8 mouse cellular contexts compared by ENCODE assay signal in the genomic region with DNA sequence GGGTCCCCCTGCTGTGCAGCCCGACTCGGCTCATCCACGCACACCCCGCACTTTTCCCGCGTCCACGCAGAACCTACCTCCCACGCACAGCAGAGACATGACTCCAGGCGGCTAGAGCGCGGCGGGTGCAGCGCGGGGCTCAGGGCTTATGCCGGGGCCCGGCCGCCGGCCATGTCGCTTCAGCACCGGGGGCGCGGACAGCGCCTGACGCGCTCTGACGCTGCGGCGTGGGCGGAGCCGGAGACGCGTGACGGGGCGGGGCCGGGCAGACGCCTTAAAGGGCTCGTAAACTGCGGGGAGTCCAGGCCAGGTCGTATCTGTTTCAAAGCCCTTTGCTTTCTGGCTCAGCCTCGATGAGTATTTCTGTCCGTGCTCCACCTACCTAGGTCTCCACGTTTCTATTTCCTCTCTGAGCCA. TPM values are rescaled to one million over a fixed set of nuclear protein-coding genes. Genes with fewer than 3 reads are reported as not detected.
A peak's percentile ranks its signal among the peaks of the same experiment; 100 is the strongest.
DNase-seq lines count a peak whose midpoint lies in the region; ATAC-seq lines count a peak whose summit lies in the region.

A gene (minus strand): TSS at position 209 of the 417 bp plus-strand sequence.

- H3K27me3 ChIP-seq in embryonic facial prominence, embryonic 13.5 days = peaks cover 57% of the 10 kb centered on the region
- peaks cover 74% of the 10 kb centered on the region for H3K27me3 ChIP-seq in limb, embryonic 13.5 days
- no peaks in the 10 kb centered on the region for H3K27me3 ChIP-seq in midbrain, embryonic 15.5 days (replicated peaks)

- H3K4me3 ChIP-seq in embryonic facial prominence, embryonic 13.5 days = peak within 1 kb of the TSS; percentile 55
- peak within 1 kb of the TSS; percentile 50 for H3K4me3 ChIP-seq in limb, embryonic 13.5 days
- H3K4me3 ChIP-seq in midbrain, embryonic 15.5 days = peak within 1 kb of the TSS; percentile 96

- peak within 1 kb of the TSS; percentile 64 for H3K9ac ChIP-seq in embryonic facial prominence, embryonic 13.5 days
- 0 out of 2 replicates have a peak within 1 kb of the TSS, but pooled peaks have one; percentile 19 for H3K9ac ChIP-seq in limb, embryonic 13.5 days
- peak within 1 kb of the TSS; percentile 85 for H3K9ac ChIP-seq in midbrain, embryonic 15.5 days

- peak; percentile 79 for DNase-seq in 3T3-L1 (ENCODE audit: low read depth, low spot score)
- DNase-seq in adrenal gland, postnatal 4 days (ENCODE audit: low spot score in 2 of 2) = peak; percentile 81 to 90
- DNase-seq in heart, adult 8-10 months (ENCODE audit: low spot score) = peak; percentile 80
- peak; percentile 79 to 88 for DNase-seq in kidney, adult 8-10 months
- DNase-seq in spleen, adult 18-20 months = peak; percentile 77 to 94

- peak within 1 kb of the TSS; percentile 98 for H3K4me2 ChIP-seq in embryonic facial prominence, embryonic 13.5 days
- H3K4me2 ChIP-seq in limb, embryonic 13.5 days (replicated peaks) = peak within 1 kb of the TSS; percentile 93
- peak within 1 kb of the TSS; percentile 87 for H3K4me2 ChIP-seq in midbrain, embryonic 15.5 days

- peaks cover 28% of the 10 kb centered on the region for H3K4me1 ChIP-seq in embryonic facial prominence, embryonic 13.5 days
- H3K4me1 ChIP-seq in limb, embryonic 13.5 days = peaks cover 42% of the 10 kb centered on the region
- peaks cover 57% of the 10 kb centered on the region for H3K4me1 ChIP-seq in midbrain, embryonic 15.5 days

- under 1% methylated on average over 42 of the region's 42 CpGs for WGBS in embryonic facial prominence, embryonic 13.5 days
- under 1% methylated on average over 42 of the region's 42 CpGs for WGBS in limb, embryonic 13.5 days
- under 1% methylated on average over 42 of the region's 42 CpGs for WGBS in midbrain, embryonic 15.5 days

- no peaks in the 10 kb centered on the region for H3K36me3 ChIP-seq in embryonic facial prominence, embryonic 13.5 days
- H3K36me3 ChIP-seq in limb, embryonic 13.5 days = no peaks in the 10 kb centered on the region
- no peaks in the 10 kb centered on the region for H3K36me3 ChIP-seq in midbrain, embryonic 15.5 days (replicated peaks)

- ATAC-seq in embryonic facial prominence, embryonic 13.5 days (ENCODE audit: insufficient number of reproducible peaks, insufficient read depth, low FRiP score, low TSS enrichment, low read depth) = peak; percentile 52
- peak; percentile 78 for ATAC-seq in limb, embryonic 13.5 days (ENCODE audit: low FRiP score, low read depth)
- peak; percentile 69 for ATAC-seq in midbrain, embryonic 15.5 days (replicated peaks)

- H3K27ac ChIP-seq in embryonic facial prominence, embryonic 13.5 days = no peak within 1 kb of the TSS
- no peak within 1 kb of the TSS for H3K27ac ChIP-seq in limb, embryonic 13.5 days
- H3K27ac ChIP-seq in midbrain, embryonic 15.5 days = peak within 1 kb of the TSS; percentile 96

- H3K9me3 ChIP-seq in embryonic facial prominence, embryonic 13.5 days = no peaks in the 10 kb centered on the region
- no peaks in the 10 kb centered on the region for H3K9me3 ChIP-seq in limb, embryonic 13.5 days
- H3K9me3 ChIP-seq in midbrain, embryonic 15.5 days = no peaks in the 10 kb centered on the region

RNA-seq across cellular contexts. Expression of the gene that starts here (rescaled TPM):
- 10 to 100 TPM; 11.7 to 12.9 TPM for total RNA-seq in adrenal gland, postnatal 4 days (2021)
- 0.87 and 1.2 TPM in 2 replicates for polyA plus RNA-seq in embryonic facial prominence, embryonic 13.5 days (2015; fragmentation: Nextera tagmentation; extraction: Ambion mirVana)
- 1 to 10 TPM in 1 of 4 experiments, under 1 TPM in 3; 0.49 to 1.4 (median 0.57) TPM for total RNA-seq in heart, adult 8-10 months (2022)
- 0.75 and 0.77 TPM in 2 replicates for polyA plus RNA-seq in limb, embryonic 13.5 days (2015; fragmentation: Nextera tagmentation; extraction: Ambion mirVana)
- polyA plus RNA-seq in midbrain, embryonic 15.5 days (2015; fragmentation: Nextera tagmentation; extraction: Ambion mirVana) = 26.9 and 27.4 TPM in 2 replicates

Comparison
In these comparisons a context has a peak if more than half of its experiments do, and no peak if none do; other contexts are left out.
1. RNA of the gene that starts here (total RNA-seq): 11.7 to 12.9 TPM in adrenal gland, postnatal 4 days; 0.49 to 1.4 TPM in heart, adult 8-10 months; every median in the first group is over 4 times any median in the second.
2. RNA of the gene that starts here (polyA plus RNA-seq): 26.9 to 27.4 TPM in midbrain, embryonic 15.5 days; 0.87 to 1.2 TPM in embryonic facial prominence, embryonic 13.5 days and 0.75 to 0.77 TPM in limb, embryonic 13.5 days; every median in the first group is over 10 times any median in the second.
3. Peak in ATAC-seq, H3K4me3 ChIP-seq, H3K9ac ChIP-seq and H3K4me2 ChIP-seq in limb, embryonic 13.5 days; RNA of the gene not detected or under 1 TPM.
4. H3K9ac ChIP-seq: peak in every context shown above with its lines; median percentile 85 in midbrain, embryonic 15.5 days; 64 in embryonic facial prominence, embryonic 13.5 days; 19 in limb, embryonic 13.5 days.
5. Peak in every context shown above with its lines, with median percentiles within 50 percentile points of each other: DNase-seq, ATAC-seq, H3K4me2 ChIP-seq and H3K4me3 ChIP-seq.